Mouse (Mus musculus) liver, postnatal 0 days (tissue): ENCODE measurements at regions not wholly inside any gene's neighbourhood (a gene's known extent, or its start where the extent isn't known, plus 50 kb on each side); places are given as distances from the start of the nearest gene placed in this dataset.

Experiments used
- CTCF ChIP-seq: sonication (generic); IDR thresholded peaks from 2 replicates; pipeline ENCODE4 v1.5.1; 2016; ENCODE audit warnings: antibody characterized with exemption, low read depth
- EP300 ChIP-seq: IDR thresholded peaks from 2 replicates; pipeline ENCODE4 v1.6.1; 2016; ENCODE audit warnings: antibody characterized with exemption, low read depth, mild to moderate bottlenecking

DNA sequence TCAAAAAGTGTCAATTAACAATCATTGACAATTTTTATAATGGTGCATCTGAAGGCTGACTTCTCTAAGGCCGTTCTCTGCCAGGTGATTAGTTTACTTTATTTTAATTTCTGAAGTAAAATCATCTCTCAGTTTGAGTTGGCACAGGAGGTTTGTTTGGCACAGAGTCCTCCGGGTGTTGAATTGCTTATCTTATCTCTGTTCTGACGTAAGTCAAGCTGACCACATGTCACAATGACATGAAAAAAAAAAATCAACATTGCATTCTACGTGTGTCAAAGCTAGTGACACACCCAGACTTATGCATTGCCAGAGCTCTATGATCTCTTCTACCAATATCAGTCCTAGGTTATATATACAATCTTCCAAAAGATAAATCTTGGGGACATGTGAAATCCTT, 146.4 kb downstream of the Ifi44 start:
- TF ChIP-seq EP300 (no peak), CTCF (no peak)
